Mouse (Mus musculus): Measurements from ENCODE around the gene Sox1. TPM values are rescaled to one million over a fixed set of nuclear protein-coding genes. Genes with fewer than 3 reads are reported as not detected.

Sox1 gene
- polyA plus RNA-seq, 1 experiment from 2014 or later, result not detected

DNA sequence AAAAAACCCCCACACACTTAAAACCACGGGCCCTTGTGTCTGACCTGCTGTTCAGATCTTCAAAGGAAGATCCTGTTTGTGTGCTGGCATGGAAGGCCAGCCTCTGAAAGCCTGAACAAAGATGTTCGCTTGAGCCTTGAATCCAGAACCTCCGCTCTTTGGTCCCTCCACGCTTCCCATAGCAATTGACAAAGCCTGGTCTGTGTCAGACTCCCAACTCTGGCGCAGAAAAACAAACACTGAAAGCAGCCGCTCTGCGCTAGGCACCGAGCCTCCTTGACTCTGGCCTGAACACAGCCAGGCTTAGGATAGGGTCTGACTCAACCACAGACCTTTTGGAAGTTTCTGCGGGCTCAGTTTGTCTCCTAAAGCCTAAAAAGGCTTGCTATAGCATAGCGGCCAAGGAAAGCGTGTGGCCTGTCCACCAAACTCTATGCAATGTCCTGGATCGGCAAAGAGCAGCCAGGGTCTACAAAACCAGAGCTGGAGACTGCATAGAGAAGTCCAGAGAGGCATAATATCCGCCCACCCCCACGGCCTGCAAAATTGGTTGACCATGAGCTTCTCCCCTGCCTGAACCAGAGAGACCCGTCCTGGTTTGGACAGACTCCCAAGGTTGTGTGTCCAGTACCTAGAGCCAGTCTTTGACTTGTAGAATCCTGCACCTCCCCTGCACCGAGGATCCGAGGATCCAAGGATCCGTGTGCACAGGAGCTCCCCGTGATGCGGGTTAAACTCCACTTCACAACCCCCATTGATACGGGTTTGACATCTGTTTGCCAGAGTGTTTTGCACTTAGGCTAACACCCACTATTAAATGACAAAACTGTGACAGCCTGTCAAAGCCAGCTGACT is 12.2 kb upstream of the Sox1 start:
- Histone ChIP-seq H3K27ac (replicated peaks) (no peak overlapping the region), H3K9me3 (replicated peaks) (no peaks in the 10 kb centered on the region), H3K4me1 (replicated peaks) (0 out of 2 replicates have a peak, but pooled peaks cover 5% of the 10 kb centered on the region), H3K27me3 (peaks cover 89% of the 10 kb centered on the region), H3K4me2 (no peak overlapping the region), H3K36me3 (replicated peaks) (no peaks in the 10 kb centered on the region), H3K4me3 (replicated peaks) (no peak overlapping the region), H3K9ac (no peak overlapping the region)
- no peak for ATAC-seq (ENCODE audit: insufficient read depth)
- 2% methylated on average over 21 of the region's 21 CpGs for WGBS (ENCODE audit: insufficient replicate concordance)

- H3K27me3 ChIP-seq, result peaks cover 99% of the 10 kb centered on the region
- no peak overlapping the region for H3K27ac ChIP-seq (replicated peaks)
Measured at GRCm38 (mm10) chr8:12383979-12384890, 10.9 kb upstream of the Sox1 start.

GRCm38 (mm10) chr8:12384996-12385685 is 10.0 kb upstream of the Sox1 start:
- peak overlapping the region; percentile 7; the same call in 1 of the 2 replicates for H3K4me3 ChIP-seq (replicated peaks)
- peak overlapping the region; percentile 47 for H3K4me2 ChIP-seq
- H3K9me3 ChIP-seq (replicated peaks), result no peaks in the 10 kb centered on the region
- H3K4me1 ChIP-seq (replicated peaks), result 0 out of 2 replicates have a peak, but pooled peaks cover 5% of the 10 kb centered on the region
- H3K36me3 ChIP-seq (replicated peaks), result no peaks in the 10 kb centered on the region
- 1% methylated on average over 57 of the region's 57 CpGs for WGBS (ENCODE audit: insufficient replicate concordance)
- H3K9ac ChIP-seq, result no peak overlapping the region
- no peak for ATAC-seq (ENCODE audit: insufficient read depth)
- H3K27me3 ChIP-seq, result peaks cover 100% of the 10 kb centered on the region
- H3K27ac ChIP-seq (replicated peaks), result no peak overlapping the region

More at GRCm38 (mm10) chr8:12383979-12384890, 10.9 kb upstream of the Sox1 start:
- Histone ChIP-seq H3K4me2 (peak overlapping the region; percentile 47), H3K36me3 (replicated peaks) (no peaks in the 10 kb centered on the region), H3K4me1 (replicated peaks) (0 out of 2 replicates have a peak, but pooled peaks cover 5% of the 10 kb centered on the region), H3K9ac (no peak overlapping the region), H3K9me3 (replicated peaks) (no peaks in the 10 kb centered on the region), H3K4me3 (replicated peaks) (peak overlapping the region; percentile 22; the same call in 1 of the 2 replicates)
- no peak for ATAC-seq (ENCODE audit: insufficient read depth)
- WGBS (ENCODE audit: insufficient replicate concordance), result 1% methylated on average over 34 of the region's 34 CpGs

- Histone ChIP-seq H3K4me1 (replicated peaks) (0 out of 2 replicates have a peak, but pooled peaks cover 5% of the 10 kb centered on the region), H3K27me3 (peaks cover 100% of the 10 kb centered on the region), H3K36me3 (replicated peaks) (no peaks in the 10 kb centered on the region), H3K4me3 (replicated peaks) (no peak overlapping the region), H3K4me2 (peak overlapping the region; percentile 47), H3K9me3 (replicated peaks) (no peaks in the 10 kb centered on the region), H3K9ac (no peak overlapping the region), H3K27ac (replicated peaks) (no peak overlapping the region)
- WGBS (ENCODE audit: insufficient replicate concordance), result 1% methylated on average over 74 of the region's 74 CpGs
- ATAC-seq (ENCODE audit: insufficient read depth), result no peak
Measured at GRCm38 (mm10) chr8:12385686-12386488, 9.2 kb upstream of the Sox1 start.

GRCm38 (mm10) chr8:12386530-12387222 is 8.4 kb upstream of the Sox1 start:
- Histone ChIP-seq H3K9me3 (replicated peaks) (no peaks in the 10 kb centered on the region), H3K27me3 (peaks cover 100% of the 10 kb centered on the region), H3K4me2 (no peak overlapping the region), H3K36me3 (replicated peaks) (no peaks in the 10 kb centered on the region), H3K4me1 (replicated peaks) (0 out of 2 replicates have a peak, but pooled peaks cover 5% of the 10 kb centered on the region), H3K4me3 (replicated peaks) (no peak overlapping the region), H3K27ac (replicated peaks) (no peak overlapping the region), H3K9ac (no peak overlapping the region)
- WGBS (ENCODE audit: insufficient replicate concordance), result under 1% methylated on average over 32 of the region's 32 CpGs
- no peak for ATAC-seq (ENCODE audit: insufficient read depth)

- H3K4me1 ChIP-seq (replicated peaks), result 0 out of 2 replicates have a peak, but pooled peaks cover 5% of the 10 kb centered on the region
- H3K36me3 ChIP-seq (replicated peaks), result no peaks in the 10 kb centered on the region
- H3K27ac ChIP-seq (replicated peaks), result no peak overlapping the region
- ATAC-seq (ENCODE audit: insufficient read depth), result no peak
- no peak overlapping the region for H3K9ac ChIP-seq
- peaks cover 100% of the 10 kb centered on the region for H3K27me3 ChIP-seq
- 3% methylated on average over 13 of the region's 13 CpGs for WGBS (ENCODE audit: insufficient replicate concordance)
- H3K9me3 ChIP-seq (replicated peaks), result no peaks in the 10 kb centered on the region
- H3K4me2 ChIP-seq, result no peak overlapping the region
- no peak overlapping the region for H3K4me3 ChIP-seq (replicated peaks)
Measured at GRCm38 (mm10) chr8:12387223-12387860, 7.8 kb upstream of the Sox1 start.

- Histone ChIP-seq H3K9ac (no peak overlapping the region), H3K27me3 (peaks cover 100% of the 10 kb centered on the region), H3K9me3 (replicated peaks) (no peaks in the 10 kb centered on the region), H3K4me1 (replicated peaks) (0 out of 2 replicates have a peak, but pooled peaks cover 5% of the 10 kb centered on the region), H3K4me2 (no peak overlapping the region), H3K4me3 (replicated peaks) (no peak overlapping the region), H3K27ac (replicated peaks) (no peak overlapping the region), H3K36me3 (replicated peaks) (no peaks in the 10 kb centered on the region)
- no peak for ATAC-seq (ENCODE audit: insufficient read depth)
- 8% methylated on average over 4 of the region's 4 CpGs for WGBS (ENCODE audit: insufficient replicate concordance)
Measured at GRCm38 (mm10) chr8:12387901-12388300, 7.2 kb upstream of the Sox1 start.

GRCm38 (mm10) chr8:12388390-12389115 is 6.5 kb upstream of the Sox1 start:
- H3K36me3 ChIP-seq (replicated peaks), result no peaks in the 10 kb centered on the region
- no peak overlapping the region for H3K4me3 ChIP-seq (replicated peaks)
- 0 out of 2 replicates have a peak, but pooled peaks cover 5% of the 10 kb centered on the region for H3K4me1 ChIP-seq (replicated peaks)
- H3K4me2 ChIP-seq, result no peak overlapping the region
- peaks cover 100% of the 10 kb centered on the region for H3K27me3 ChIP-seq
- H3K9me3 ChIP-seq (replicated peaks), result no peaks in the 10 kb centered on the region
- H3K9ac ChIP-seq, result no peak overlapping the region
- no peak overlapping the region for H3K27ac ChIP-seq (replicated peaks)
- 5% methylated on average over 10 of the region's 10 CpGs for WGBS (ENCODE audit: insufficient replicate concordance)
- ATAC-seq (ENCODE audit: insufficient read depth), result no peak

DNA sequence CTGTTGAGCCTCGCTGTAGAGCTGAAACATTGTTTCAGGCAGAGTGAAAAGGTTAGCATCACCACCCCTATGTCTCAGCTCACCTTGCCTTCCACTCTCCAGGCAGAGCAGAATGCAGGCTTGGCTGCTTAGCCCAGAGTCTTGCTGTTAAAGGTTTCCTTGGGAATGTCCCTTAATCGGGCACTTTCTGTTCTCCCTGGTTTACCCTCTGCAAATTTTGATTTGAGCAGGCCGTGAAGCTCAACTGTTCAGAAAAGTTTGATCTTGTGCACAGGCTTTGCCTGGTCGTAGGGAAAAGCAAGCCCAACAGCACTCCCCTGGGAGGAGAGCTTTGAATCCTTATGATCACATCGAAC is 6.0 kb upstream of the Sox1 start:
- WGBS (ENCODE audit: insufficient replicate concordance), result 1% methylated on average over 5 of the region's 5 CpGs
- H3K9ac ChIP-seq, result no peak overlapping the region
- no peak overlapping the region for H3K27ac ChIP-seq (replicated peaks)
- no peaks in the 10 kb centered on the region for H3K9me3 ChIP-seq (replicated peaks)
- H3K36me3 ChIP-seq (replicated peaks), result no peaks in the 10 kb centered on the region
- no peak for ATAC-seq (ENCODE audit: insufficient read depth)
- no peak overlapping the region for H3K4me2 ChIP-seq
- H3K4me3 ChIP-seq (replicated peaks), result no peak overlapping the region
- H3K4me1 ChIP-seq (replicated peaks), result 0 out of 2 replicates have a peak, but pooled peaks cover 5% of the 10 kb centered on the region
- peaks cover 100% of the 10 kb centered on the region for H3K27me3 ChIP-seq
